Mouse (Mus musculus) liver, embryonic 11.5 days (tissue): ENCODE data around the gene Timm10. TPM values are rescaled to one million over a fixed set of nuclear protein-coding genes. Genes with fewer than 3 reads are reported as not detected.

Experiments used
- ATAC-seq: fragments of 200-750 bp; cut with Nextera tagmentation; replicated peaks from 2 replicates; pipeline ENCODE4 v1.8.0; 2017; ENCODE audit warnings: moderate number of reproducible peaks, mild to moderate bottlenecking, moderate TSS enrichment, moderate library complexity; ENCODE audit not compliant: low FRiP score
- DNase-seq: peaks from one replicate; pipeline ENCODE4 v3.0.0-alpha.2; 2017; ENCODE audit warnings: low spot score
- H3K27ac ChIP-seq: fragments of 300-500 bp; sonication (generic); 2 replicates; pipeline ENCODE4 v1.5.1; 2014; ENCODE audit warnings: mild to moderate bottlenecking, low read depth, low read length, control low read depth
- H3K27me3 ChIP-seq: fragments of 300-500 bp; sonication (generic); replicated peaks from 2 replicates; pipeline ENCODE4 v1.6.1; 2014; ENCODE audit warnings: low read length, mixed read lengths; ENCODE audit not compliant: control insufficient read depth, insufficient read depth
- H3K36me3 ChIP-seq: fragments of 300-500 bp; sonication (generic); 2 replicates; pipeline ENCODE4 v1.6.1; 2014; ENCODE audit warnings: mild to moderate bottlenecking, low read length, moderate library complexity, mixed read lengths; ENCODE audit not compliant: control insufficient read depth, insufficient read depth
- H3K4me1 ChIP-seq: fragments of 300-500 bp; sonication (generic); replicated peaks from 2 replicates; pipeline ENCODE4 v1.6.1; 2014; ENCODE audit warnings: low read length, mixed read lengths; ENCODE audit not compliant: control insufficient read depth, insufficient read depth
- H3K4me2 ChIP-seq: fragments of 300-500 bp; sonication (generic); 2 replicates; pipeline ENCODE4 v1.6.1; 2014; ENCODE audit warnings: mild to moderate bottlenecking, control low read depth, moderate library complexity
- H3K4me3 ChIP-seq: fragments of 300-500 bp; sonication (generic); 2 replicates; pipeline ENCODE4 v1.5.1; 2014; ENCODE audit warnings: low read depth, low read length, control low read depth
- H3K9ac ChIP-seq: fragments of 300-500 bp; sonication (generic); 2 replicates; pipeline ENCODE4 v1.6.1; 2014; ENCODE audit warnings: low read depth, low read length, control low read depth
- H3K9me3 ChIP-seq: fragments of 300-500 bp; sonication (generic); 2 replicates; pipeline ENCODE4 v1.6.1; 2016; ENCODE audit warnings: low read length, inconsistent platforms, mixed read lengths; ENCODE audit not compliant: control insufficient read depth
- WGBS: fragments of 180-500 bp; shearing (Covaris S2); extraction: QIAGEN DNeasy Blood & Tissue Kit; methylation state at CpG from one replicate; pipeline ENCODE4 v1.1.7; 2014; 5-methylcytosine and 5-hydroxymethylcytosine counted together
- polyA plus RNA-seq: library from polyadenylated mRNA; unstranded; fragments of >200 nt; fragmentation: Nextera tagmentation; extraction: Ambion mirVana; gene quantifications from 2 replicates; pipeline ENCODE4 v1.2.1, GENCODE M21; 2014

Gene Timm10
- polyA plus RNA-seq, 1 experiment from 2014 or later: 84.3 TPM

- Histone ChIP-seq H3K4me1 (peaks cover 10% of the 10 kb centered on the region), H3K9me3 (no peaks in the 10 kb centered on the region), H3K36me3 (peaks cover 10% of the 10 kb centered on the region), H3K27ac (peak overlapping the region; percentile 54), H3K4me3 (peak overlapping the region; percentile 92), H3K9ac (peak overlapping the region; percentile 77), H3K4me2 (peak overlapping the region; percentile 84), H3K27me3 (no peaks in the 10 kb centered on the region)
- DNase-seq (peak; percentile 49), ATAC-seq (peak; percentile 77)
- WGBS: under 1% methylated on average over 29 of the region's 29 CpGs
These were observed 605 bp downstream of the Timm10 start for GRCm38 (mm10) chr2:84827283-84827920.

GRCm38 (mm10) chr2:84831666-84832391 is 5.0 kb downstream of the Timm10 start:
- Histone ChIP-seq H3K9ac (peak overlapping the region; percentile 25), H3K27ac (0 out of 2 replicates have a peak overlapping the region, but pooled peaks have one; percentile 5), H3K9me3 (no peaks in the 10 kb centered on the region), H3K4me3 (no peak overlapping the region), H3K27me3 (no peaks in the 10 kb centered on the region), H3K4me2 (no peak overlapping the region), H3K4me1 (peaks cover 6% of the 10 kb centered on the region), H3K36me3 (peaks cover 10% of the 10 kb centered on the region)
- ATAC-seq: peak; percentile 60
- WGBS: 37% methylated on average over 10 of the region's 10 CpGs
- peak; percentile 77 for DNase-seq

GRCm38 (mm10) chr2:84837107-84837506 is 10.3 kb downstream of the Timm10 start:
- H3K27ac ChIP-seq: no peak overlapping the region
- H3K9ac ChIP-seq: no peak overlapping the region
- no peaks in the 10 kb centered on the region for H3K9me3 ChIP-seq
- ATAC-seq: no peak
- no peaks in the 10 kb centered on the region for H3K27me3 ChIP-seq
- H3K4me2 ChIP-seq: no peak overlapping the region
- H3K36me3 ChIP-seq: no peaks in the 10 kb centered on the region
- 59% methylated on average over 8 of the region's 8 CpGs for WGBS
- DNase-seq: no peak
- H3K4me1 ChIP-seq: peaks cover 23% of the 10 kb centered on the region
- no peak overlapping the region for H3K4me3 ChIP-seq

- peak overlapping the region; percentile 89 for H3K4me2 ChIP-seq
- peaks cover 24% of the 10 kb centered on the region for H3K4me1 ChIP-seq
- H3K36me3 ChIP-seq: no peaks in the 10 kb centered on the region
- peak overlapping the region; percentile 67 for H3K4me3 ChIP-seq
- peak overlapping the region; percentile 4; the same call in 1 of the 2 replicates for H3K9ac ChIP-seq
- ATAC-seq (no peak), DNase-seq (no peak)
- 33% methylated on average over 9 of the region's 9 CpGs for whole genome bisulfite sequencing
- no peak overlapping the region for H3K27ac ChIP-seq
- no peaks in the 10 kb centered on the region for H3K9me3 ChIP-seq
- no peaks in the 10 kb centered on the region for H3K27me3 ChIP-seq
These were observed 11.2 kb downstream of the Timm10 start for GRCm38 (mm10) chr2:84837817-84838592.

- ATAC-seq (no peak), DNase-seq (no peak)
- Histone ChIP-seq H3K9me3 (no peaks in the 10 kb centered on the region), H3K4me1 (peaks cover 29% of the 10 kb centered on the region), H3K36me3 (no peaks in the 10 kb centered on the region), H3K4me3 (peak within 1 kb of the TSS; percentile 67), H3K4me2 (peak within 1 kb of the TSS; percentile 89), H3K27me3 (no peaks in the 10 kb centered on the region), H3K27ac (peak within 1 kb of the TSS; percentile 95), H3K9ac (peak within 1 kb of the TSS; percentile 81)
- WGBS: 21% methylated on average over 10 of the region's 10 CpGs
These were observed 11.8 kb downstream of the Timm10 start, which contains the start of gene Slc43a1 for GRCm38 (mm10) chr2:84838593-84838949. TSS of gene Slc43a1 (plus strand) at chr2:84838850.

- no peaks in the 10 kb centered on the region for H3K27me3 ChIP-seq
- ATAC-seq (peak; percentile 57), DNase-seq (peak; percentile 66)
- under 1% methylated on average over 47 of the region's 47 CpGs for WGBS
- peak overlapping the region; percentile 81 for H3K9ac ChIP-seq
- H3K36me3 ChIP-seq: no peaks in the 10 kb centered on the region; the same call in 1 of the 2 replicates
- H3K4me3 ChIP-seq: peak overlapping the region; percentile 67
- peak overlapping the region; percentile 95 for H3K27ac ChIP-seq
- no peaks in the 10 kb centered on the region for H3K9me3 ChIP-seq
- peak overlapping the region; percentile 89 for H3K4me2 ChIP-seq
- peaks cover 36% of the 10 kb centered on the region for H3K4me1 ChIP-seq
These were observed 12.5 kb downstream of the Timm10 start for GRCm38 (mm10) chr2:84838993-84839980.

GRCm38 (mm10) chr2:84840016-84840747 is 13.4 kb downstream of the Timm10 start:
- H3K4me3 ChIP-seq: peak overlapping the region; percentile 67
- no peaks in the 10 kb centered on the region for H3K9me3 ChIP-seq
- peaks cover 7% of the 10 kb centered on the region; the same call in 1 of the 2 replicates for H3K36me3 ChIP-seq
- ATAC-seq (peak; percentile 56), DNase-seq (peak; percentile 85)
- WGBS: under 1% methylated on average over 54 of the region's 54 CpGs
- H3K27ac ChIP-seq: peak overlapping the region; percentile 95
- peaks cover 42% of the 10 kb centered on the region for H3K4me1 ChIP-seq
- H3K27me3 ChIP-seq: no peaks in the 10 kb centered on the region
- H3K9ac ChIP-seq: peak overlapping the region; percentile 81
- peak overlapping the region; percentile 89 for H3K4me2 ChIP-seq
